Mouse (Mus musculus) forebrain, embryonic 12.5 days (tissue): Measurements from ENCODE around the gene Sost. TPM values are rescaled to one million over a fixed set of nuclear protein-coding genes. Genes with fewer than 3 reads are reported as not detected.

Source experiments
- ATAC-seq: fragments of 200-750 bp; cut with Nextera tagmentation; 2 replicates; pipeline ENCODE4 v1.8.0; 2017; ENCODE audit warnings: moderate TSS enrichment; ENCODE audit not compliant: low FRiP score
- H3K27ac ChIP-seq: fragments of 300-500 bp; sonication (generic); 2 replicates; pipeline ENCODE4 v1.5.1; 2016; ENCODE audit warnings: mild to moderate bottlenecking
- H3K27me3 ChIP-seq: fragments of 300-500 bp; sonication (generic); 2 replicates; pipeline ENCODE4 v1.6.1; 2016; ENCODE audit warnings: mild to moderate bottlenecking
- H3K36me3 ChIP-seq: fragments of 300-500 bp; sonication (generic); replicated peaks from 2 replicates; pipeline ENCODE4 v1.6.1; 2016; ENCODE audit warnings: mild to moderate bottlenecking
- H3K4me1 ChIP-seq: fragments of 300-500 bp; sonication (generic); 2 replicates; pipeline ENCODE4 v1.6.1; 2016
- H3K4me2 ChIP-seq: fragments of 300-500 bp; sonication (generic); 2 replicates; pipeline ENCODE4 v1.6.1; 2016; ENCODE audit warnings: mild to moderate bottlenecking, moderate library complexity
- H3K4me3 ChIP-seq: fragments of 300-500 bp; sonication (generic); replicated peaks from 2 replicates; pipeline ENCODE4 v1.5.1; 2016; ENCODE audit warnings: mild to moderate bottlenecking
- H3K9ac ChIP-seq: fragments of 300-500 bp; sonication (generic); 2 replicates; pipeline ENCODE4 v1.6.1; 2016; ENCODE audit warnings: mild to moderate bottlenecking
- H3K9me3 ChIP-seq: fragments of 300-500 bp; sonication (generic); 2 replicates; pipeline ENCODE4 v1.6.1; 2016
- WGBS: fragments of 180-500 bp; shearing (Covaris S2); methylation state at CpG from one replicate; pipeline ENCODE4 v1.1.7; 2016; 5-methylcytosine and 5-hydroxymethylcytosine counted together
- polyA plus RNA-seq: library from polyadenylated mRNA; unstranded; fragments of >200 nt; fragmentation: Nextera tagmentation; extraction: Ambion mirVana; gene quantifications from 2 replicates; pipeline ENCODE4 v1.2.1, GENCODE M21; 2016

Gene Sost
- 0.09 and 0.15 TPM in 2 replicates for polyA plus RNA-seq

- Histone ChIP-seq H3K36me3 (no peaks in the 10 kb centered on the region), H3K27ac (no peak within 1 kb of the TSS), H3K9ac (no peak within 1 kb of the TSS; the same call in 1 of the 2 replicates), H3K9me3 (no peaks in the 10 kb centered on the region), H3K4me1 (peaks cover 42% of the 10 kb centered on the region), H3K4me2 (no peak within 1 kb of the TSS), H3K27me3 (peaks cover 63% of the 10 kb centered on the region), H3K4me3 (no peak within 1 kb of the TSS)
- no peak for ATAC-seq
- 15% methylated on average over 9 of the region's 10 CpGs for WGBS
Measured at GRCm38 (mm10) chr11:101966965-101967614, at the start of gene Sost. Gene Sost, minus strand, starts transcription at chr11:101967015.

GRCm38 (mm10) chr11:102016136-102016535 lies 49.3 kb upstream of the Sost start:
- Histone ChIP-seq H3K9me3 (no peaks in the 10 kb centered on the region), H3K4me3 (no peak overlapping the region), H3K9ac (no peak overlapping the region), H3K27ac (no peak overlapping the region), H3K4me1 (peaks cover 7% of the 10 kb centered on the region), H3K27me3 (no peaks in the 10 kb centered on the region), H3K36me3 (peaks cover 71% of the 10 kb centered on the region), H3K4me2 (no peak overlapping the region)
- 94% methylated on average over 1 of the region's 1 CpGs for WGBS
- no peak for ATAC-seq

DNA sequence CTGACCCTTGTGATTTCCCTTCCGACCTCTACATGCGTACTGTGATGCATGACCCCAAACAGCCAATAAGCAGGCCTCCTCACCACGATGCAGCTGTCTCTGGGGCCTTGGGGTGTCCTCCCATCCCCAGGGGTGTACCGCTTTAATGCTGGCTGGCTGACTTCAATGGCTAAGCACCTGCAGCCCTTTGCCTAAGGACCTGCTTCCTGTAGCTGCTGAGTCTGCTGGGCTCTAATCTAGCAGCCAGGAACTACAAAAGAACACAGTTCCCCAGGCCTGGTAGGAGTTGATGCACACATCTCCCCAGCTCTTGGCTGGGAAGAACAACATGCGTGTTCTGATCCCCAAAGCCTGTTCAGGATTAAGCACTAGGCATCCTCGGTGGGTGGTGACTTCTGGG lies 48.7 kb upstream of the Sost start:
- Histone ChIP-seq H3K9me3 (no peaks in the 10 kb centered on the region), H3K4me2 (no peak overlapping the region), H3K27ac (no peak overlapping the region), H3K4me1 (peaks cover 13% of the 10 kb centered on the region), H3K27me3 (no peaks in the 10 kb centered on the region), H3K36me3 (peaks cover 76% of the 10 kb centered on the region), H3K4me3 (no peak overlapping the region), H3K9ac (no peak overlapping the region)
- ATAC-seq, result no peak
- WGBS, result 71% methylated on average over 6 of the region's 6 CpGs

DNA sequence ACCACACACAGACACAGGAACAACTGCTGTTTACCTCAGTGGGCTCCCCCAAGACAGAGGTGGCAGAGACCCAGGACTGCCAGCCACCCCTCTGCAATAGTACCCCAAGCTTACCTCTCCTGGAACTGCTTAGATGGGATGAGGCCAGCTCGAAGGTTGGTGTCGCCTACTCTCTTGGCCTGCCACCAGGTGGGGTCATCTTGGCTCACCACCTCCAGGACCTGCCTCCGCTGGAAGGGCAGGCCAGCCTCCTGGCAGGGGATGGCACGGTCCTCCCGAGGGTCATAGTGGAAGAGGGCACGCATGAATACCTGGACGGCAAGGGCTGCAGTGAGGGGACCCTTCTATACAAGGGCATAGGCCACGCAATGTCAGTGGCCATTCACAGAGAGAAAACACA lies 46.4 kb upstream of the Sost start:
- H3K9me3 ChIP-seq, result no peaks in the 10 kb centered on the region
- H3K9ac ChIP-seq, result no peak overlapping the region
- 91% methylated on average over 8 of the region's 8 CpGs for WGBS
- no peak overlapping the region for H3K27ac ChIP-seq
- no peak overlapping the region for H3K4me3 ChIP-seq
- no peaks in the 10 kb centered on the region for H3K27me3 ChIP-seq
- H3K36me3 ChIP-seq, result peaks cover 81% of the 10 kb centered on the region
- H3K4me1 ChIP-seq, result peaks cover 21% of the 10 kb centered on the region
- H3K4me2 ChIP-seq, result no peak overlapping the region
- ATAC-seq, result no peak

DNA sequence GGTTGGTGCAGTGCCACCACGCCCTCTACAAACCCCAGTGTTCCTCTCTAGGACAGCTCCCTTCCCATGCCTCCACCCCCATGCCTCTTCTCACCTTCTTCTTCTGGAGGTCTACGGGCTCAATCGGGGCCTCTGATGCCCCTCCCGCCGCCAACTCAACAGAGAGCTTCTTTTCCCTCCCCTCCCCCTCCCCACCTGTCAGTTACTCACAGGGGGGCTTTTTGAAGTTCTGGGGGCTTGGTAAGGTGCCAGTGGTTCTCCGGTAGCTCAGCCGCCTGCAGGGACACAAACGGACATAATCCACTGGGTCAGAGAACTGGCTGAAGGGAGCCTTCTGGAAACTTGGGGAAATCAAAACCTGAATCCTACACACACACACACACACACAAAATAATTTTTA lies 44.7 kb upstream of the Sost start:
- 80% methylated on average over 8 of the region's 8 CpGs for WGBS
- Histone ChIP-seq H3K9ac (no peak overlapping the region), H3K27ac (no peak overlapping the region), H3K9me3 (no peaks in the 10 kb centered on the region), H3K4me2 (no peak overlapping the region), H3K27me3 (no peaks in the 10 kb centered on the region), H3K4me3 (no peak overlapping the region), H3K36me3 (peaks cover 80% of the 10 kb centered on the region), H3K4me1 (peaks cover 24% of the 10 kb centered on the region)
- ATAC-seq, result no peak

DNA sequence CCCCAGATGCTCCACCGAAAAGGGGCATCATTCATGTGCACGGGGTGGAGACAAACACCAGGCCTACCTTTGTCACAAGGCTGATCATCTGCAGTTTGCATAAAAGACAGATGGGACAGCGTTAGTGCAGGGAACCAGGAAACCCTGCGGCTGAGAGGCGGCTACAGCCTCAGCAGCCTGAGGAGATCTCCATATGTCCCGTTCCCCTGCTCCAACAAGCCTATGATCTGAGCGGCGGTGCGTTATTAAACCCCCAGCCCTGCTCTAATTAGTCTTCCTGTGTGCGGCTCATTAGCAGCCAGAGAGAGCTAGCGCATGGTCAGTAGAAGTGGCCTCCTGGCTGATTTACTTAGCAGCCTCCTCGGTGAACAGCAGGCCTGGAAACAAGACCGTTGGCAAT lies 43.3 kb upstream of the Sost start:
- no peaks in the 10 kb centered on the region for H3K9me3 ChIP-seq
- H3K4me1 ChIP-seq, result peaks cover 30% of the 10 kb centered on the region
- H3K9ac ChIP-seq, result peak overlapping the region; percentile 21; the same call in 1 of the 2 replicates
- 35% methylated on average over 13 of the region's 13 CpGs for WGBS
- no peak overlapping the region for H3K4me3 ChIP-seq
- H3K36me3 ChIP-seq, result peaks cover 80% of the 10 kb centered on the region
- no peaks in the 10 kb centered on the region for H3K27me3 ChIP-seq
- H3K27ac ChIP-seq, result peak overlapping the region; percentile 92
- ATAC-seq, result peak; percentile 87
- no peak overlapping the region for H3K4me2 ChIP-seq

GRCm38 (mm10) chr11:102008954-102009637 lies 42.3 kb upstream of the Sost start:
- H3K27ac ChIP-seq, result peak overlapping the region; percentile 92
- WGBS, result 89% methylated on average over 15 of the region's 15 CpGs
- H3K36me3 ChIP-seq, result peaks cover 81% of the 10 kb centered on the region

GRCm38 (mm10) chr11:102008372-102008771 lies 41.6 kb upstream of the Sost start:
- WGBS, result 98% methylated on average over 8 of the region's 8 CpGs
- no peak overlapping the region for H3K27ac ChIP-seq

More at GRCm38 (mm10) chr11:102008954-102009637, 42.3 kb upstream of the Sost start:
- H3K9ac ChIP-seq, result no peak overlapping the region
- no peak for ATAC-seq
- H3K9me3 ChIP-seq, result no peaks in the 10 kb centered on the region
- H3K4me3 ChIP-seq, result no peak overlapping the region
- no peaks in the 10 kb centered on the region for H3K27me3 ChIP-seq
- H3K4me1 ChIP-seq, result peaks cover 30% of the 10 kb centered on the region
- H3K4me2 ChIP-seq, result no peak overlapping the region

DNA sequence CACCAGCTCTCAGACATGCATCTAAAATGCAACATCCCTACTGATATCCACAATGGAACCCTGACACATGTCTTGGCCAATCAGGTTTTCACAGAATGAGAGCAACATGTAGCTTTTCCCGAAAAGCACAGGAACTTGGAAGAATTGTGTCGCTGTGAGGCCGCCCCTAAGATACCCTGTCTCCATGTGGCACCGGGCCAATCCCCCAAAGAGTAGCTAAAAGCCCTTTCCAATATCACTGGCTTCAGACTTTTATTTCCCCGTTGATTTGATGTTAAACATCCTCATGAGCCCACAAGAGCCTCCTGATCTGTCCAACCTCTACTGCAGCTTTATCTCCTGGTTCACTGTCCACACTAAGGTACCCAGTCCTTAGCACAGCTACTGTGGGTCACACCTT lies 39.9 kb upstream of the Sost start:
- WGBS, result 89% methylated on average over 5 of the region's 5 CpGs
- H3K4me3 ChIP-seq, result no peak overlapping the region
- H3K9me3 ChIP-seq, result no peaks in the 10 kb centered on the region
- no peak for ATAC-seq
- H3K4me1 ChIP-seq, result peaks cover 30% of the 10 kb centered on the region
- H3K36me3 ChIP-seq, result peaks cover 74% of the 10 kb centered on the region
- H3K9ac ChIP-seq, result 0 out of 2 replicates have a peak overlapping the region, but pooled peaks have one; percentile 36
- peak overlapping the region; percentile 46; the same call in 1 of the 2 replicates for H3K27ac ChIP-seq
- no peak overlapping the region for H3K4me2 ChIP-seq
- no peaks in the 10 kb centered on the region for H3K27me3 ChIP-seq

More at GRCm38 (mm10) chr11:102008372-102008771, 41.6 kb upstream of the Sost start:
- H3K4me3 ChIP-seq, result no peak overlapping the region
- H3K9me3 ChIP-seq, result no peaks in the 10 kb centered on the region
- peaks cover 30% of the 10 kb centered on the region for H3K4me1 ChIP-seq
- no peak for ATAC-seq
- no peak overlapping the region for H3K9ac ChIP-seq
- no peaks in the 10 kb centered on the region for H3K27me3 ChIP-seq
- H3K36me3 ChIP-seq, result peaks cover 80% of the 10 kb centered on the region
- H3K4me2 ChIP-seq, result no peak overlapping the region

DNA sequence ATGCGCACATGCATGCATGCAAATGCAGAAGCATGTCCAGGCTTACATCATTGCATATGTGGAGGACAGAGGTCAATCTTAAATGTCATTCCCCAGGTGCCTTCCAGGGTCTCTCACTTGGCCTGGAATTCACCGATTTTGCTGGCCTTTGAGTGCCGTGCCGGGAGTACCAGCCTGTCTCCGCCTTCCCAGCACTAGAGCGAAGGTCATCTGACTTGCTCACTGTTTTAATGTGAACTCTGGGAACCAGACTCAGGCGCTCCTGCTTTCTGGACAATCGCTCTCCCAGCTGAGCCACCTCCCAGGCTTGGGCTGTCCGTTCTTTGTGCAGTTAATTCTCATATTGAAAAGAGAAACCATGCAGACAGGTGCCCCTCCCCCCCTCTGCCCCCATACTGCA lies 39.5 kb upstream of the Sost start:
- WGBS, result 66% methylated on average over 9 of the region's 9 CpGs
- Histone ChIP-seq H3K27me3 (no peaks in the 10 kb centered on the region), H3K9me3 (no peaks in the 10 kb centered on the region), H3K36me3 (peaks cover 75% of the 10 kb centered on the region), H3K4me2 (no peak overlapping the region), H3K4me3 (no peak overlapping the region), H3K9ac (0 out of 2 replicates have a peak overlapping the region, but pooled peaks have one; percentile 36), H3K27ac (peak overlapping the region; percentile 46), H3K4me1 (peaks cover 28% of the 10 kb centered on the region)
- no peak for ATAC-seq

DNA sequence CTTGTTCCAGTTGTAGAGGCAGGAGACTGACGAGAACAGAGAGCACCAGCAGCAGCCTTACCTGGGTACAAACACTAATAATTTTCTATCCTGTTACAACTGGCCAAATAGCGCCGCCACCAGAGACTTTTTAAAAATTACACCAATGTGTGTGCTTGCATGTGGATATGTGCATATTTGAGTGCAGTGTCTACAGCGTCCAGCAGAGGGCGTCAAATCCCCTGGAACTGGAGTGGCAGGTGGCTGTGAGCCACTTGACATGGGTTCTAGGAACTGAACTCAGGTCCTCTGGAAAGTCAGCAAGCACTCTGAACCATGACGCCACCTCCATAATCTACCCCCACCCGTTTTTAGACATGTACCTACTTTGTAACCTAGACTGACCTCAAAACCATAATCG lies 37.4 kb upstream of the Sost start:
- H3K27ac ChIP-seq, result no peak overlapping the region
- no peaks in the 10 kb centered on the region for H3K27me3 ChIP-seq
- peaks cover 14% of the 10 kb centered on the region for H3K4me1 ChIP-seq
- ATAC-seq, result no peak
- no peak overlapping the region for H3K4me3 ChIP-seq
- peaks cover 76% of the 10 kb centered on the region for H3K36me3 ChIP-seq
- H3K4me2 ChIP-seq, result no peak overlapping the region
- H3K9me3 ChIP-seq, result no peaks in the 10 kb centered on the region
- WGBS, result 91% methylated on average over 8 of the region's 8 CpGs
- H3K9ac ChIP-seq, result no peak overlapping the region

DNA sequence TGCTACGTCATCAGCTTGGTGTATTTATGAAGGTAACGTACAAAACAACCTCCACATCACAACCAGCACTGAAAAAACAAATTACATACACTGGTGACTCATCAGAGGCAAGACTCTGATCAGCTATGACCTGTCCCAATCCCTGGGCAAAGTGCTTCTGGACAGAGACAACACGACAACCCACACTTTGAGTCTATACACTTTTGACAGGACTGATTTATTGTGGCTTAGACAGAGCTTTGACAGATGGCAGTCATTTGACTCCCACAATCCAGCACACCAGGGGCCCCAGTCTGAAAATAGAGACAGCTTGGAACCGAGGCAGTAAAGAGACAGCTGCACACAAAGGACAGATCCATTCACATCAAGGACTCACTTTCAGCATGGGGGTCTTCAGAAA lies 32.7 kb upstream of the Sost start:
- Histone ChIP-seq H3K27me3 (no peaks in the 10 kb centered on the region), H3K4me3 (no peak overlapping the region), H3K36me3 (peaks cover 40% of the 10 kb centered on the region), H3K9ac (no peak overlapping the region), H3K4me1 (peaks cover 4% of the 10 kb centered on the region; the same call in 1 of the 2 replicates), H3K27ac (no peak overlapping the region), H3K4me2 (no peak overlapping the region), H3K9me3 (no peaks in the 10 kb centered on the region)
- ATAC-seq, result no peak
- 62% methylated on average over 4 of the region's 4 CpGs for WGBS
